Mouse (Mus musculus) midbrain, postnatal 0 days (tissue): ENCODE measurements around the gene Sgpp2. TPM values are rescaled to one million over a fixed set of nuclear protein-coding genes. Genes with fewer than 3 reads are reported as not detected.

Source experiments
- ATAC-seq: fragments of 200-750 bp; cut with Nextera tagmentation; 2 replicates; pipeline ENCODE4 v1.8.0; 2017; ENCODE audit warnings: moderate number of reproducible peaks, mild to moderate bottlenecking, moderate TSS enrichment, moderate library complexity; ENCODE audit not compliant: low FRiP score
- DNase-seq: peaks from one replicate; pipeline ENCODE4 v3.0.0-alpha.2; 2015; ENCODE audit warnings: low spot score
- H3K27ac ChIP-seq: fragments of 300-500 bp; sonication (generic); 2 replicates; pipeline ENCODE4 v1.5.1; 2014; ENCODE audit warnings: low read depth, mild to moderate bottlenecking, low read length, mixed read lengths
- H3K27me3 ChIP-seq: fragments of 300-500 bp; sonication (generic); 2 replicates; pipeline ENCODE4 v1.6.1; 2014; ENCODE audit warnings: low read length, control low read depth, mixed read lengths; ENCODE audit not compliant: insufficient read depth
- H3K36me3 ChIP-seq: fragments of 300-500 bp; sonication (generic); 2 replicates; pipeline ENCODE4 v1.6.1; 2014; ENCODE audit warnings: low read length, control low read depth, mixed read lengths; ENCODE audit not compliant: insufficient read depth
- H3K4me1 ChIP-seq: fragments of 300-500 bp; sonication (generic); 2 replicates; pipeline ENCODE4 v1.6.1; 2014; ENCODE audit warnings: mild to moderate bottlenecking, control low read depth, antibody characterized with exemption, low read length, mixed read lengths; ENCODE audit not compliant: insufficient read depth
- H3K4me2 ChIP-seq: fragments of 300-500 bp; sonication (generic); 2 replicates; pipeline ENCODE4 v1.6.1; 2014; ENCODE audit warnings: low read depth, mild to moderate bottlenecking, low read length, mixed read lengths; ENCODE audit not compliant: poor library complexity, severe bottlenecking
- H3K4me3 ChIP-seq: fragments of 300-500 bp; sonication (generic); 2 replicates; pipeline ENCODE4 v1.5.1; 2014; ENCODE audit warnings: low read depth, mild to moderate bottlenecking, low read length, moderate library complexity
- H3K9ac ChIP-seq: fragments of 300-500 bp; sonication (generic); replicated peaks from 2 replicates; pipeline ENCODE4 v1.6.1; 2014; ENCODE audit warnings: mild to moderate bottlenecking, low read length, moderate library complexity, mixed read lengths; ENCODE audit not compliant: poor library complexity, severe bottlenecking
- H3K9me3 ChIP-seq: fragments of 300-500 bp; sonication (generic); 2 replicates; pipeline ENCODE4 v1.6.1; 2016; ENCODE audit warnings: low read length, control low read depth
- CTCF ChIP-seq: IDR thresholded peaks from 2 replicates; pipeline ENCODE4 v1.5.1; 2016; ENCODE audit warnings: antibody characterized with exemption, mild to moderate bottlenecking
- WGBS: fragments of 180-500 bp; shearing (Covaris S2); extraction: QIAGEN DNeasy Blood & Tissue Kit; methylation state at CpG from one replicate; pipeline ENCODE4 v1.1.7; 2014; 5-methylcytosine and 5-hydroxymethylcytosine counted together
- polyA plus RNA-seq: library from polyadenylated mRNA; unstranded; fragments of >200 nt; fragmentation: Nextera tagmentation; extraction: Ambion mirVana; gene quantifications from 2 replicates; pipeline ENCODE4 v1.2.1, GENCODE M21; 2015
- total RNA-seq: library from RNA; depleted of rRNA; stranded (reverse); fragments of >200 nt; gene quantifications from 2 replicates; pipeline ENCODE4 v1.2.3, GENCODE M21; 2014

Sgpp2 gene
- total and polyA plus RNA-seq, 2 experiments from 2014 or later, result 1.7 to 3.3 TPM

- Histone ChIP-seq H3K27ac (no peak overlapping the region), H3K4me3 (no peak overlapping the region), H3K4me1 (0 out of 2 replicates have a peak, but pooled peaks cover 5% of the 10 kb centered on the region), H3K27me3 (no peaks in the 10 kb centered on the region), H3K36me3 (no peaks in the 10 kb centered on the region), H3K4me2 (no peak overlapping the region), H3K9ac (no peak overlapping the region), H3K9me3 (no peaks in the 10 kb centered on the region)
- DNase-seq (no peak), ATAC-seq (no peak)
- 83% methylated on average over 5 of the region's 5 CpGs for WGBS
- TF ChIP-seq CTCF, result no peak
These were observed 63.7 kb downstream of the Sgpp2 start for GRCm38 (mm10) chr1:78373836-78374235.

GRCm38 (mm10) chr1:78375058-78375457, 64.9 kb downstream of the Sgpp2 start:
- Histone ChIP-seq H3K4me2 (no peak overlapping the region), H3K9me3 (no peaks in the 10 kb centered on the region), H3K4me3 (no peak overlapping the region), H3K36me3 (no peaks in the 10 kb centered on the region), H3K9ac (no peak overlapping the region), H3K27ac (no peak overlapping the region), H3K4me1 (0 out of 2 replicates have a peak, but pooled peaks cover 5% of the 10 kb centered on the region), H3K27me3 (no peaks in the 10 kb centered on the region)
- ATAC-seq, result no peak
- 89% methylated on average over 3 of the region's 3 CpGs for WGBS
- TF ChIP-seq CTCF, result no peak
- DNase-seq, result no peak

DNA sequence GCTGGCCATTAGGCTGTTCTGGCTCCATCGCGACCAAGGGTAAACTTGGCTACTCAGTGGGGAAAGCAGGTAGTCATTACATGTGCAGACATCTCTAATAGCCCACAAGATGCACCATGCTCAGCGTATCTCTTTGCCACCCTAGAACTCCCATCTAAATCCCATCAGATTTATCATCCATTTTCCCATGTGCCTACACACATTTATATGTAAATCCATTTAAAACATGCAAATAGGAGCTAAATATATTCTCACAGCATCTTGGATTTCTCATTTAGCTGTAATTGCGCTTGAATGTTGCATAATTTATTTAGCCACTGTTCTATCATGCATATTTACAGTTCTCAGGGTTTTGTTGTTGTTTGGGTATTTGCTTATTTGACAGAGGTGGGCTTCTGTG, 70.8 kb downstream of the Sgpp2 start:
- DNase-seq, result no peak
- ATAC-seq, result no peak
- H3K4me2 ChIP-seq, result no peak overlapping the region
- no peaks in the 10 kb centered on the region for H3K27me3 ChIP-seq
- no peak overlapping the region for H3K27ac ChIP-seq
- no peaks in the 10 kb centered on the region for H3K9me3 ChIP-seq
- 76% methylated on average over 4 of the region's 4 CpGs for WGBS
- no peak for TF ChIP-seq CTCF
- no peaks in the 10 kb centered on the region for H3K4me1 ChIP-seq
- H3K4me3 ChIP-seq, result no peak overlapping the region
- no peak overlapping the region for H3K9ac ChIP-seq
- no peaks in the 10 kb centered on the region for H3K36me3 ChIP-seq

DNA sequence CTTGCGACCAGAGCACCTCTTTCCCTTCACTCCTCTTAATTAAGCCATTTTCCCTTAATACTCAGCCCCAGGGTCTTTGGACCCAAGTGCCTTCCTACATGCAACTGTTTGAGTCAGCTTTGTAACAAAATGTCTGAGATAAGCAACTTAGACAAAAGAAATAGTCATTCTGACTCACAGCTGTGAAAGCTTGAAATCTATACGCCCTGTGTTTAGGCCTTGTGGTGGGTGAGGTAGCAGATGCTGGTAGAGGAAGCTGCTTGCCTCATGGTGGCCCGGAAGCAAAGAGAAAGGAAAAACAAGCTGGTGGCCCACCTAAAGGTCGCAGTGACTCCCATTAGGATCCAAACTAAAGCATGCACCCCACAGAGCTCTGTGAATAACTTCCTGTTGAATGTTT, 77.7 kb downstream of the Sgpp2 start:
- DNase-seq (no peak), ATAC-seq (no peak)
- Histone ChIP-seq H3K9me3 (no peaks in the 10 kb centered on the region), H3K36me3 (no peaks in the 10 kb centered on the region), H3K27me3 (no peaks in the 10 kb centered on the region), H3K27ac (no peak overlapping the region), H3K4me3 (no peak overlapping the region), H3K4me2 (no peak overlapping the region), H3K4me1 (no peaks in the 10 kb centered on the region), H3K9ac (no peak overlapping the region)
- no peak for TF ChIP-seq CTCF
- WGBS, result 57% methylated on average over 4 of the region's 4 CpGs

DNA sequence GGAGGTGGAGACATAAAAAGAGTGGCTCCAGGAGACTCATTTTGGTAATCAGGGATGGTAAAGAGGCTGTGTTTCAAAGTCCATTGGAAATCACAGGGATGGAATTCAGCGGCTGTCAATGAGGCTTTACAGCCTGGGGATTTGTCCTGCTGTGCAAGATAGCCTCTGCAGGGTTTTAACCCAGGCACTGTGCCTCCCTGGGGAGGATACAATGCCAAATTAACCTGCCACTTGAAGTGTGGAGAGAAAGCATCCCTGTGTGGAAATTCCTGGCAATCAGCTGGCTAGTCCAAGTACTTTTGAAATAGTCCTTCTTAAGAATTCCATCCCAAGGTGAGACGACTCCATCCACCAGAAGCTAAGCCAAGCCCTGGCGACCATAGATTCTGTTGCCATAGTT, 78.7 kb downstream of the Sgpp2 start:
- no peak overlapping the region for H3K27ac ChIP-seq
- no peaks in the 10 kb centered on the region for H3K27me3 ChIP-seq
- no peaks in the 10 kb centered on the region for H3K36me3 ChIP-seq
- no peak for TF ChIP-seq CTCF
- H3K9ac ChIP-seq, result no peak overlapping the region
- H3K9me3 ChIP-seq, result no peaks in the 10 kb centered on the region
- DNase-seq (no peak), ATAC-seq (no peak)
- no peaks in the 10 kb centered on the region for H3K4me1 ChIP-seq
- H3K4me2 ChIP-seq, result no peak overlapping the region
- no peak overlapping the region for H3K4me3 ChIP-seq
- 10% methylated on average over 3 of the region's 3 CpGs for WGBS

DNA sequence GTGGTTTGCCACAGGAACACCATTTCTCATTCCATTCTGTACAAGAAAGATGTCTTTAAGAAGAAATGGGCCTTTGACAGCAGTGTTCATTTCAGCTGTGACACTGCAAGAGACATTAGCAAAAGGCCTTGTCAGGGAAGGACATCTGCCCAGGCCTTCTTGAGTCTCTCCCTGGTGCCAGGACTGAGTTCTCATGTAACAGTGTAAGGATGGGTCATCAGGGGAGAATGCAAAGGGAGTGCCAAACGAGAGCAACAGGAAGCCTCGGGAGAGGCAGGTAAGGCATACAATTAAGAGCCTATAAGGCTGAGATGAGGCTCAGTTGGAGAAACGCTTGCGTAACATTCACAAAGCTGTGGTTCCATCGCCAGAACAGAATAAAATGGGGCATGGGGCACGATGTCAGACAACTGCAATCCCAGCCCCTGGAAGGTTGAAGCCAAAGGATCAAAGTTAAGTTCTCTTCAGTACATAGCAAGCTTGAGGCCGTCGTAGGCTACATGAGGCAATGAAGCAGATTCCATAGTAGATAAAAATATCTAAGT, 85.1 kb downstream of the Sgpp2 start:
- Histone ChIP-seq H3K27ac (no peak overlapping the region), H3K27me3 (no peaks in the 10 kb centered on the region), H3K9ac (no peak overlapping the region), H3K4me3 (no peak overlapping the region), H3K4me1 (no peaks in the 10 kb centered on the region), H3K9me3 (no peaks in the 10 kb centered on the region), H3K36me3 (no peaks in the 10 kb centered on the region), H3K4me2 (no peak overlapping the region)
- no peak for ATAC-seq
- DNase-seq, result no peak
- 61% methylated on average over 8 of the region's 8 CpGs for WGBS
- no peak for TF ChIP-seq CTCF
